Mouse (Mus musculus) cerebellum, postnatal 14 days (tissue): ENCODE measurements around the gene Lmo1.
A peak's percentile ranks its signal among the peaks of the same experiment; 100 is the strongest.
"Not testable (repeated sequence)": the region's sequence is repeated elsewhere in the genome, so short reads cannot be mapped to it uniquely, and the experiment has no call there.

Experiments used
- DNase-seq, 2 experiments: peaks; one replicate each; pipeline ENCODE4 v3.0.0; 2021; ENCODE audit warnings: mixed read lengths in 2 of 2

Gene Lmo1

DNA sequence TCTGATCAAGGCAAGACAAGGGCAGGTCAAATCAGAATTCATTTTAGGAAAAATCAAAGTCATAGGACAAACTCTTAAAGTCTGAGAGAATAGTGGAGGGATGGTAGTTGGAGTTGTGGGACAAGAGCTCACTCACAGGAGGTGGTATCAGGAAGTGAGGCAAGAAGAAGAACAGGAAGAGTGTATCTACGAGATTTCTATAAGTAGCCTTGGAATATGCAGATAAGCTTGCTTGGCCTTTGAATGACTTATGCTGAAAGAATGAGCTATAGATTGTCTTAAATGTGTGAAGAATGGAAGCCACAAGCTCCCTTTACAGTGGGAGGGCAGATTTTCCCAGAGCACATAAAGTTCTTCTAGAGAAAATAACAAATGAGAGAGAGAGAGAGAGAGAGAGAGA, 70.1 kb downstream of the Lmo1 start:
- no peak for DNase-seq

DNA sequence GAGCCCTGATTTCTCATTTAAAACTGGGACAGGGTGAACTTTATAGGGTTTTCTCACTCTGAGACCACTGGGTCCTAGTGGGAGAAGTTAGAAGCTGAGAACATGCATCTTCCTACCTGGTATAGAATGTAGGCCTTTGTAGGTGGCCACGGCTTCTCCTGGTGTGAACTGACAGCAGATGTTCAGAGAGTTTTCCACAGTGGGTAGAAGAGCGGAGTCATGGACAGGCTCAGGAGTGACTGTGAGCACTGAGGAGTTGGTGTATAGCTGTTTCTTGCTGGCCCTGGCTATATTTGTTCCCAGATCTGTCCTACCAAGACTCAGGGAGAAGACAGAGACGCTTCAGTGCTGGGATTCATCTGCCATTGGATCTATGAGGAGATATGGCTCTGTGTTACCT, 73.8 kb downstream of the Lmo1 start:
- no peak for DNase-seq

DNA sequence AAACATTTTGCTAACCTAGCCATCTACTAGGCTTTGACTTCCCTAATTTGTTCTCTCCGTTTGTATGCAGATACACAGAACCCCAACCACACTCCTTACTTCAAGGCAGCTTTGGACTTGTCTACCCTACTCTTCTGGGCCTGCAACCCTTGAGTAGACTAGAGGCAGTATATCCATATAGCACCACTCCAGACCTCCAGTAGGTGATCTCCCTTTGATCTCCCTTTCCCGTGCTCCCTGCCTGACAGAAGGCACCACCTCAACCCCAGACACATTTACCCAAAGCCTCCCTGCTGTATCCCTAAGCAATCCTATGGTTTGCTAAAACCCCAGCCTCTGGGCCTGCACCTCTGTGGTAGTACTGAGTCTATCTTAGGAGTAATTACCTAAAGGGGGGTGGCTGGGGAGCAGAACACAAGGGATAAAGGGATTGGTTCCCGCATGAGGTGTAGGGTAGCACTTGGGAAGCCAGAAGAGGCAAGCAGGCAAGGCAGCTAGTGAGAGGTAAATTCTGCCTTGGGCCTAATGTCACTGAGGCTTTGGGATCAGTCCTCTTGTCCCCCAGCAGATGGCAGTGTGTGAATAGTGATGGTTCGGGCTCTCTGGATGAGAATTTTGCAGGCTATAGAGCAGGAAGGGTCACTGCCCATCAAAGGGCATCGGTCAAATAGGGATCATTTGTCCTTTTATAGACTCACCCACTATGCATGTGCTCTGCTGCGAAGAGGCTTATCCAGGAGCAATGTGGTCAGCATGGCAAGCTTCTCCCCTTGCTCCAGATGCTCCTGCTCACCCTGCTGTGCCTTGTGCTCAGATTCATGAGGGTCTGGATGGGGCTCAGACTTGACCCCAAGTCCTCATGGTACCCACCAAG, 76.6 kb downstream of the Lmo1 start:
- peak; percentile 82 to 86 for DNase-seq

DNA sequence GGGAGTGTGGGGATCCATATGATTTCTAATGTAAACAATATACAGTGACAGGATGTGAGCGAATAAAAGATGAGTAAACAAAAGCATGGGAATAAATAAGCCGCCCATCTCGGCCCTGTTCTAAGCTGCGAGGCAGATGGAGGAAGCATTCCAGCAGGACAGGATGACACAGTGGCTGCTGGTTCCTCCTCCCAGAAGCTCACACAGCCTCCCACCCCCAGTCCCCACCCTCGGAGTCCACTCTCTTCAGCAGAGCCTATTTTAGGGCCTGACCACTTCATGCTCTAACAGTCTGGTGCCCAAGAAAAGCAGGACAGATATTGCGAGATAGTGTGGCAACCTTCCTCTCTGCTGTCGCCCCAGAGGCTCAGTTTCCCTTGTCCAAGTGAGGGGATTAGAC, 77.8 kb downstream of the Lmo1 start:
- DNase-seq, result no peak

DNA sequence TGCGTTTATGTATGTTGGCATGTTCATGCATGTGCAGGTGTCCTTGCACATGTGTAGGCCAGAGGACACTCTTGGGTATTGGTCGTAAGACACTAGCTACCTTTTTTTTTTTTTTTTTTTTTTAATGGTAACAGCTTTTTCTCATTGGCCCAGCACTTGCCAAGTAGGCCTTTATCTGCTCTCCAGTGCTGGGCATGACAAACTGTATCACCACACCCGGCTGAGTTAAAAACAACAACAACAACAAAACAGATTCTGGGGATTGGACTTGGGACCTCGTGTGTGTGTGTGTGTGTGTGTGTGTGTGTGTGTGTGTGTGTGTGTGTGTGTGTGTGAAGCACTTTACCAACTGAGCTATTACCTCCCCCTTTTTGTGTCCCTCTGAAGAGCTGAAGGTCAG, 78.4 kb downstream of the Lmo1 start:
- DNase-seq, result no peak

DNA sequence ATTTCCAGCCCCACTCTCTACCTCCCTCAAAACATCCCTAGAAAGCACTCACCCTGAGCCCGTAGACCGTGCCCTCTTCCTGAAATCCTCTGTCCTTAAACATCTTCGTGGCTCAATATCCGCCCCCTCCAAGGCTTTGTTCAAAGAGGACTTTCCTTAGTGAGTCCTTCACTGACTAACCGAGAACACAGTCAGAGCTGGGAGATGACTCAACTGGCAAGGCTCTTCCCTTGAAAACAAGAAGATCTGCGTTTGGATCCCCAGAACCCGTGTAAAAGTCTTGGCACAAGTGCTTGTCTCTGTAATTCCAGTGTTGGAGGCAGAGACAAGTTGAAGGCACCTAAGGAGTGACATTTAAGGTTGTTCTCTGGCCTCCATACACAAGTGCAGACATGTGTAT, 80.7 kb downstream of the Lmo1 start:
- no peak for DNase-seq

DNA sequence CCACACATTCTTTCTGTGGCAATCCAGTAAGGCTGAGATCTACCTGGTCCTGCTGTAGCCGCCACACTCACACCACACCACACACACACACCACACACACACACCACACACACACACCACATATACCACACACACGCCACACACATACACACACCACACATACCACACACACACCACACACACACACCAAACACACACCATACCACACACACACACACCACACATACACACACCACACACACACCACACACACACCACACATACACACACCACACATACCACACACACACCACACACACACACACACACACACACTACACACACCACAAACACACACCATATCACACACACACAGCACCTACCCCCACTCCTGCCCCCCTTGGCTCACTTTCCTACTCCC, 83.7 kb downstream of the Lmo1 start:
- not testable (repeated sequence) for DNase-seq
